In genomic region chrX:48285651-48286021, GRCm38 (mm10) we compare ENCODE assay signal across 8 mouse cellular contexts. TPM values are rescaled to one million over a fixed set of nuclear protein-coding genes. Genes with fewer than 3 reads are reported as not detected.
A peak's percentile ranks its signal among the peaks of the same experiment; 100 is the strongest.
DNase-seq lines count a peak whose midpoint lies in the region; ATAC-seq lines count a peak whose summit lies in the region.

No protein-coding gene starts in this region.

- 19% methylated on average over 20 of the region's 34 CpGs for WGBS in embryonic facial prominence, embryonic 11.5 days
- 11% methylated on average over 27 of the region's 34 CpGs for WGBS in heart, embryonic 12.5 days
- 6% methylated on average over 15 of the region's 34 CpGs for WGBS in midbrain, embryonic 11.5 days
- WGBS in stomach, embryonic 15.5 days: 14% methylated on average over 18 of the region's 34 CpGs

- H3K27me3 ChIP-seq in embryonic facial prominence, embryonic 11.5 days (ENCODE audit: control insufficient read depth, insufficient read depth, low read length): no peaks in the 10 kb centered on the region; the same call in 1 of the 2 replicates
- peaks cover 27% of the 10 kb centered on the region for H3K27me3 ChIP-seq in heart, embryonic 12.5 days (replicated peaks)
- H3K27me3 ChIP-seq in midbrain, embryonic 11.5 days (ENCODE audit: control insufficient read depth, insufficient read depth, low read length): no peaks in the 10 kb centered on the region
- no peaks in the 10 kb centered on the region for H3K27me3 ChIP-seq in stomach, embryonic 15.5 days (replicated peaks)

- peak overlapping the region; percentile 57 for H3K9ac ChIP-seq in embryonic facial prominence, embryonic 11.5 days (replicated peaks; ENCODE audit: low read length)
- H3K9ac ChIP-seq in heart, embryonic 12.5 days: peak overlapping the region; percentile 65
- H3K9ac ChIP-seq in midbrain, embryonic 11.5 days (ENCODE audit: low read length): peak overlapping the region; percentile 63
- H3K9ac ChIP-seq in stomach, embryonic 15.5 days: peak overlapping the region; percentile 12; the same call in 1 of the 2 replicates

- peak overlapping the region; percentile 44 for H3K4me2 ChIP-seq in embryonic facial prominence, embryonic 11.5 days (ENCODE audit: low read depth, low read length)
- peak overlapping the region; percentile 71 for H3K4me2 ChIP-seq in heart, embryonic 12.5 days
- H3K4me2 ChIP-seq in midbrain, embryonic 11.5 days: peak overlapping the region; percentile 57
- peak overlapping the region; percentile 55 for H3K4me2 ChIP-seq in stomach, embryonic 15.5 days

- peak; percentile 61 for ATAC-seq in embryonic facial prominence, embryonic 11.5 days (replicated peaks; ENCODE audit: insufficient number of reproducible peaks, low FRiP score, low TSS enrichment, low read depth)
- no peak; the same call in 1 of the 2 replicates for ATAC-seq in heart, embryonic 12.5 days (ENCODE audit: insufficient number of reproducible peaks, low FRiP score)
- ATAC-seq in midbrain, embryonic 11.5 days (ENCODE audit: low FRiP score): peak; percentile 71
- peak; percentile 71 for ATAC-seq in stomach, embryonic 15.5 days (ENCODE audit: insufficient read depth, low FRiP score, low read depth)

- no peaks in the 10 kb centered on the region for H3K4me1 ChIP-seq in embryonic facial prominence, embryonic 11.5 days (ENCODE audit: control insufficient read depth, insufficient read depth, low read length)
- no peaks in the 10 kb centered on the region for H3K4me1 ChIP-seq in heart, embryonic 12.5 days (replicated peaks)
- H3K4me1 ChIP-seq in midbrain, embryonic 11.5 days (ENCODE audit: control insufficient read depth, insufficient read depth, low read length): no peaks in the 10 kb centered on the region
- no peaks in the 10 kb centered on the region for H3K4me1 ChIP-seq in stomach, embryonic 15.5 days

- H3K9me3 ChIP-seq in embryonic facial prominence, embryonic 11.5 days (replicated peaks; ENCODE audit: control insufficient read depth, low read length): no peaks in the 10 kb centered on the region
- no peaks in the 10 kb centered on the region for H3K9me3 ChIP-seq in heart, embryonic 12.5 days (replicated peaks)
- H3K9me3 ChIP-seq in midbrain, embryonic 11.5 days (ENCODE audit: control insufficient read depth, low read length): no peaks in the 10 kb centered on the region
- H3K9me3 ChIP-seq in stomach, embryonic 15.5 days: no peaks in the 10 kb centered on the region

- H3K36me3 ChIP-seq in embryonic facial prominence, embryonic 11.5 days (replicated peaks; ENCODE audit: control insufficient read depth, insufficient read depth, low read depth, low read length): no peaks in the 10 kb centered on the region
- 0 out of 2 replicates have a peak, but pooled peaks cover 5% of the 10 kb centered on the region for H3K36me3 ChIP-seq in heart, embryonic 12.5 days
- no peaks in the 10 kb centered on the region for H3K36me3 ChIP-seq in midbrain, embryonic 11.5 days (ENCODE audit: control insufficient read depth, insufficient read depth, low read length)
- no peaks in the 10 kb centered on the region for H3K36me3 ChIP-seq in stomach, embryonic 15.5 days

- H3K27ac ChIP-seq in embryonic facial prominence, embryonic 11.5 days (replicated peaks; ENCODE audit: low read depth, low read length): 0 out of 2 replicates have a peak overlapping the region, but pooled peaks have one; percentile 13
- peak overlapping the region; percentile 33; the same call in 1 of the 2 replicates for H3K27ac ChIP-seq in heart, embryonic 12.5 days (ENCODE audit: poor library complexity, severe bottlenecking)
- peak overlapping the region; percentile 51; the same call in 1 of the 2 replicates for H3K27ac ChIP-seq in midbrain, embryonic 11.5 days (ENCODE audit: low read depth, low read length)
- peak overlapping the region; percentile 71 for H3K27ac ChIP-seq in stomach, embryonic 15.5 days

- peak; percentile 72 to 88 for DNase-seq in adrenal gland, adult (ENCODE audit: inconsistent age in 2 of 2, low spot score in 1 of 2)
- DNase-seq in adrenal gland, postnatal 14 days: no peak
- peak; percentile 18 for DNase-seq in 3134 (ENCODE audit: extremely low read depth, insufficient read length, low spot score)
- DNase-seq in embryonic facial prominence, embryonic 11.5 days (ENCODE audit: low spot score): no peak
- peak; percentile 19 to 24 for DNase-seq in layer of hippocampus, adult 8-10 months (ENCODE audit: low spot score in 2 of 2)
- DNase-seq in midbrain, embryonic 11.5 days (ENCODE audit: low spot score, missing footprints): peak; percentile 91

- peak overlapping the region; percentile 42 for H3K4me3 ChIP-seq in embryonic facial prominence, embryonic 11.5 days (ENCODE audit: low read depth, low read length)
- peak overlapping the region; percentile 56 for H3K4me3 ChIP-seq in heart, embryonic 12.5 days
- peak overlapping the region; percentile 39 for H3K4me3 ChIP-seq in midbrain, embryonic 11.5 days (ENCODE audit: low read depth, low read length)
- peak overlapping the region; percentile 48 for H3K4me3 ChIP-seq in stomach, embryonic 15.5 days (replicated peaks)

RNA-seq across cellular contexts. Expression of gene Utp14a, which starts 29.0 kb away (rescaled TPM):
- total RNA-seq in adrenal gland, postnatal 14 days (2021): 14.9 and 18.8 TPM in 2 replicates
- polyA plus RNA-seq in embryonic facial prominence, embryonic 11.5 days (2014; fragmentation: Nextera tagmentation; extraction: Ambion mirVana): 23.8 and 27.5 TPM in 2 replicates
- 9.1 and 11.3 TPM in 2 replicates for polyA plus RNA-seq in heart, embryonic 12.5 days (2016; fragmentation: Nextera tagmentation; extraction: Ambion mirVana)
- total RNA-seq in layer of hippocampus, adult 8-10 months (2022): 10 to 100 TPM; 16.5 to 22.3 (median 19.2) TPM
- polyA plus RNA-seq in midbrain, embryonic 11.5 days (2014; fragmentation: Nextera tagmentation; extraction: Ambion mirVana): 21.4 and 23.1 TPM in 2 replicates
- 15.6 and 18.0 TPM in 2 replicates for polyA plus RNA-seq in stomach, embryonic 15.5 days (2015; fragmentation: Nextera tagmentation; extraction: Ambion mirVana)

RNA-seq across cellular contexts. Expression of gene Bcorl1, which starts 55.5 kb away (rescaled TPM):
- 9.8 and 10.1 TPM in 2 replicates for total RNA-seq in adrenal gland, postnatal 14 days (2021)
- 3.2 and 5.0 TPM in 2 replicates for polyA plus RNA-seq in embryonic facial prominence, embryonic 11.5 days (2014; fragmentation: Nextera tagmentation; extraction: Ambion mirVana)
- polyA plus RNA-seq in heart, embryonic 12.5 days (2016; fragmentation: Nextera tagmentation; extraction: Ambion mirVana): 4.6 and 5.9 TPM in 2 replicates
- 10 to 100 TPM; 16.2 to 20.8 (median 19.0) TPM for total RNA-seq in layer of hippocampus, adult 8-10 months (2022)
- polyA plus RNA-seq in midbrain, embryonic 11.5 days (2014; fragmentation: Nextera tagmentation; extraction: Ambion mirVana): 4.2 and 4.7 TPM in 2 replicates
- polyA plus RNA-seq in stomach, embryonic 15.5 days (2015; fragmentation: Nextera tagmentation; extraction: Ambion mirVana): 5.4 and 6.0 TPM in 2 replicates

Comparison
In these comparisons a context has a peak if more than half of its experiments do, and no peak if none do; other contexts are left out.
1. DNase-seq: peak in adrenal gland, adult (2 of 2), 3134 (single experiment), layer of hippocampus, adult 8-10 months (2 of 2) and midbrain, embryonic 11.5 days (single experiment); none in adrenal gland, postnatal 14 days (single experiment) and embryonic facial prominence, embryonic 11.5 days (single experiment).
2. H3K27ac ChIP-seq: peak in every context shown above with its lines; median percentile 71 in stomach, embryonic 15.5 days; 51 in midbrain, embryonic 11.5 days; 33 in heart, embryonic 12.5 days; 13 in embryonic facial prominence, embryonic 11.5 days.
3. H3K9ac ChIP-seq: peak in every context shown above with its lines; median percentile 65 in heart, embryonic 12.5 days; 63 in midbrain, embryonic 11.5 days; 57 in embryonic facial prominence, embryonic 11.5 days; 12 in stomach, embryonic 15.5 days.
4. Peak in every context shown above with its lines, with median percentiles within 50 percentile points of each other: H3K4me2 ChIP-seq and H3K4me3 ChIP-seq.